Mouse (Mus musculus): Measurements from ENCODE around the gene Dennd1c. TPM values are rescaled to one million over a fixed set of nuclear protein-coding genes. Genes with fewer than 3 reads are reported as not detected.

Gene Dennd1c
- polyA plus RNA-seq, 1 experiment = not detected

DNA sequence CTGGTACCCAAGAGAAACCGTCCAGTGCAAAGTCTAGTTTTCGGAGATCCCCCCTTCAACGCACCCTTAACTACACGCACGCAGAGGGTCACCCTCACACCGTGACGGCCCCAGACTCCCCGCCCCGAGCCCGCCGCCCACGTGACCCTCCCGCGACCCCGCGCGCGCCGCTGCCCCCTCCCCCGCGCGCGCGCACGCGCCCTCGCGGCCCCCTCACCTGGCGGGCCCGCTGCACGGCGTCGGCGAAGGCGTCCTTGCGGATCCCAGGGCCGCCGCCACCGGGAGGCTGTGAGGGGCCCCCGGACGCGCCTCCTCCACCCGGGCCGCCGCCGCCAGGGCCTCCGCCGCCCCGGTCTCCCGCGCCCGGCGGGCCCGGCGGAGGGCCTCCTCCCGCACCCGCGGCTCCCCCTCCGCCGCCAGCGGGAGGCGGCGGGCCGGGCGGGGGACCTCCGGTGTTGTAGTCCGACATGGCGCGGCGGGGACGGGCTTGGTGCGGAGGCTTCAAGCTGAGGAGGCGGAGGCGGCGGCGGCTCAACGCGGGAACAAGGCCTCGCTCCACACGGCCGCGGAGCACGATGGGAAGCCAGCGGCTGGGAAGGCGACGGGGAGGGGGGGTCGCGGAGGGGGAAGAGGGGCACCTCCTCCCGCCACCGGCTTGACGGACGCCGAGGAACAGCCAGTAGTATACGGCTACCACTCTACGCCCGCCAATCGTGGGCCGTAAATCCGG, 47.2 kb downstream of the Dennd1c start, which contains the start of gene Khsrp:
Gene Khsrp (minus strand): TSS at position 592 of the 730 bp plus-strand sequence.
- H3K79me3 ChIP-seq (ENCODE audit: low read depth) = peaks cover 39% of the 10 kb centered on the region
- H3K36me3 ChIP-seq (ENCODE audit: control insufficient read depth, insufficient read depth) = peaks cover 23% of the 10 kb centered on the region
- peaks cover 52% of the 10 kb centered on the region for H3K79me2 ChIP-seq (ENCODE audit: control insufficient read depth, insufficient read depth)
- peak within 1 kb of the TSS; percentile 93 for H3ac ChIP-seq (ENCODE audit: control insufficient read depth, insufficient read length, low read depth)
- peak within 1 kb of the TSS; percentile 93 for H3K4me3 ChIP-seq (ENCODE audit: insufficient read depth, poor library complexity, severe bottlenecking)
- H3K27me3 ChIP-seq (ENCODE audit: control insufficient read depth, insufficient read depth, insufficient read length) = no peaks in the 10 kb centered on the region
- TF ChIP-seq MAX (IDR thresholded peaks at IDR 0.05) = no peak
- peak; percentile 64 for TF ChIP-seq USF1 (IDR thresholded peaks at IDR 0.05; ENCODE audit: low read depth)

DNA sequence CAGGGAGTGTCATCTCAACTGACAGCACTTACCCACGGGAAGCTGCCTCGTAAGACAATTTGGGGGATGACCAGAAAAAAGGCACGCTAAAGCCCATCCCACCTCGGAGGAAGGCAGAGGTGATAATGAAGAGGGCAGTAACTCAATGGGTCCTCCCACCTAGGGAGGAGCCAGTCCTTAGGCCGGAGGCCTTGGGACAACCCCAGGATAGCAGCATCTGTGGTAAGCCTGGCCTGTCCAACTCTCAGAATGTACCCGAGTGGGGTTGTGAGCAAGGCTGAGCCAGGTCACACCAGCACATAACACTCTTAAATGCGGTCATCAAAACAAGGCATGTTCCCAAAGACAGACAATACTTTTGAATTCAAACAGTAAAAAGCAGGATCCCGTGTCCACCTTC, 48.6 kb downstream of the Dennd1c start:
- peaks cover 62% of the 10 kb centered on the region for H3K79me2 ChIP-seq (ENCODE audit: control insufficient read depth, insufficient read depth)
- peak overlapping the region; percentile 93 for H3K4me3 ChIP-seq (ENCODE audit: insufficient read depth, poor library complexity, severe bottlenecking)
- TF ChIP-seq FOSL1 (IDR thresholded peaks at IDR 0.05; ENCODE audit: insufficient read depth, low read length, poor library complexity, severe bottlenecking) = no peak
- TF ChIP-seq CEBPB (IDR thresholded peaks at IDR 0.05; ENCODE audit: low read depth) = no peak
- TF ChIP-seq MYOG (IDR thresholded peaks at IDR 0.05; ENCODE audit: control insufficient read depth, extremely low read depth, insufficient read length) = no peak
- TF ChIP-seq MAX (IDR thresholded peaks at IDR 0.05) = no peak
- TF ChIP-seq USF1 (IDR thresholded peaks at IDR 0.05; ENCODE audit: low read depth) = no peak
- TF ChIP-seq MYOD1 (IDR thresholded peaks at IDR 0.05; ENCODE audit: control insufficient read depth, insufficient read length, low read depth) = no peak
- no peak for TF ChIP-seq CTCF (IDR thresholded peaks at IDR 0.05; ENCODE audit: control insufficient read depth, insufficient read depth, insufficient read length)
- H3ac ChIP-seq (ENCODE audit: control insufficient read depth, insufficient read length, low read depth) = peak overlapping the region; percentile 93
- H3K79me3 ChIP-seq (ENCODE audit: low read depth) = peaks cover 39% of the 10 kb centered on the region
- peaks cover 37% of the 10 kb centered on the region for H3K36me3 ChIP-seq (ENCODE audit: control insufficient read depth, insufficient read depth)
- H3K27me3 ChIP-seq (ENCODE audit: control insufficient read depth, insufficient read depth, insufficient read length) = no peaks in the 10 kb centered on the region

DNA sequence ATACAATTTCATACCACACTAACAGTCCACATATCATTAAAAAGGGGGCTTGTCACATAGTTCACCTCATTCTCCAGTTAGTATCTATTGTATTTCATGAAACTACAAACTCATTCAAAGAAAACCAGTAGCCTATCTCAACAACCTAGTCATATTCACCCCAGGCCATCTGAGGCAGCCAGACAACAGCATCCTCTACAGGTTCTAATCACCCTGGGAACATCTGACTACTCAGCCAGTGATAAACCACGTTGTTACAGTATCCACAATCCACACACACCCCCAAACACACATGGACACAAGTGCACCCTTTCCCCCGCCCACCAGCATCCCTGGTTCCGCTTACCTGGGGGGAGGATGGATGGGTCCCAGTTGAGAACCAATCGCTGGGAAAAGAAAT, 50.8 kb downstream of the Dennd1c start:
- Histone ChIP-seq H3K36me3 (ENCODE audit: control insufficient read depth, insufficient read depth) (peaks cover 54% of the 10 kb centered on the region), H3ac (ENCODE audit: control insufficient read depth, insufficient read length, low read depth) (no peak overlapping the region), H3K27me3 (ENCODE audit: control insufficient read depth, insufficient read depth, insufficient read length) (no peaks in the 10 kb centered on the region), H3K4me3 (ENCODE audit: insufficient read depth, poor library complexity, severe bottlenecking) (no peak overlapping the region), H3K79me2 (ENCODE audit: control insufficient read depth, insufficient read depth) (peaks cover 62% of the 10 kb centered on the region), H3K79me3 (ENCODE audit: low read depth) (peaks cover 39% of the 10 kb centered on the region)
- TF ChIP-seq MAX (IDR thresholded peaks at IDR 0.05) (no peak), MYOG (IDR thresholded peaks at IDR 0.05; ENCODE audit: control insufficient read depth, extremely low read depth, insufficient read length) (no peak)

DNA sequence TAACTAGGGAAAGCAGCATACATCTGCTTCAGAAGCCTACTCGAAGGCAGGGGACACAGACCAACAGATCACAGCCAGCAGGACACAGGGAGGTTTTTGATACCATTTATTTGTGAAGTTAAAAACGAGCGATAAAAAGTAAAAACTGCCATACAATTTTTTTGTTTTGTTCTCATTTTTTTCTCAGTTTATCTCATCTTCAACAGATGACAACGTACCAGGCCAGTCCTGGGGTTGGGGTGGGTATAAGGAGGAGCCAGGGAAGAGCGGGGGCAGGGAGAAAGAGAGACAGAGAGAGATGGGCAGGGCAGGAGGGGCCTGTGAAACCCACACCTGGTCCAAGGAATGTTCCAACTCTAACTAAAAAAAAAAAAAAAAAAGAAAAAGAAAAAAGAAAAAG, 57.4 kb downstream of the Dennd1c start:
- Histone ChIP-seq H3K79me2 (ENCODE audit: control insufficient read depth, insufficient read depth) (peaks cover 8% of the 10 kb centered on the region), H3ac (ENCODE audit: control insufficient read depth, insufficient read length, low read depth) (no peak overlapping the region), H3K36me3 (ENCODE audit: control insufficient read depth, insufficient read depth) (peaks cover 58% of the 10 kb centered on the region), H3K79me3 (ENCODE audit: low read depth) (no peaks in the 10 kb centered on the region), H3K27me3 (ENCODE audit: control insufficient read depth, insufficient read depth, insufficient read length) (no peaks in the 10 kb centered on the region), H3K4me3 (ENCODE audit: insufficient read depth, poor library complexity, severe bottlenecking) (no peak overlapping the region)
- TF ChIP-seq MYOG (IDR thresholded peaks at IDR 0.05; ENCODE audit: control insufficient read depth, extremely low read depth, insufficient read length) (no peak), MYOD1 (IDR thresholded peaks at IDR 0.05; ENCODE audit: control insufficient read depth, insufficient read length, low read depth) (no peak), MAX (IDR thresholded peaks at IDR 0.05) (no peak), CEBPB (IDR thresholded peaks at IDR 0.05; ENCODE audit: low read depth) (no peak), USF1 (IDR thresholded peaks at IDR 0.05; ENCODE audit: low read depth) (no peak), FOSL1 (IDR thresholded peaks at IDR 0.05; ENCODE audit: insufficient read depth, low read length, poor library complexity, severe bottlenecking) (no peak), CTCF (IDR thresholded peaks at IDR 0.05; ENCODE audit: control insufficient read depth, insufficient read depth, insufficient read length) (no peak)

DNA sequence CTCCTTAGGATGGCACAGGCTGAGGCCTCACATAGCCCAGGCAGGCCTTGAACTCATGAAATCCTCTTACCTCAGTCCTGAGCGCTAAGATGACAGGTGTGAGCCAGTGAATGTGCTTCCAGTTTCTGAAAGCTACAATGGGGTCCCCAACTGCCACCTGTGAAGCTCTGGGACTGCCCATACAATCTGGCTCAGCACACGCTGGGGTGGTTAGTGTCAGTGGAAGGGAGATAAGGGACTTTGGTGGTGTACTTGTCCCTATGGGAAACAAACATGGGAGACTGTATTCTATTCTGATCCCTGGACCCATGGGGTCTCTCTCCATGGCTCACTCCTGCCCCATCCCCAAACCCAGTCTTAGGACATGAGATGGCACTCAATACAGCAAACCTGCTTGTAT, 58.6 kb downstream of the Dennd1c start:
- H3ac ChIP-seq (ENCODE audit: control insufficient read depth, insufficient read length, low read depth) = no peak overlapping the region
- peaks cover 46% of the 10 kb centered on the region for H3K36me3 ChIP-seq (ENCODE audit: control insufficient read depth, insufficient read depth)
- no peaks in the 10 kb centered on the region for H3K27me3 ChIP-seq (ENCODE audit: control insufficient read depth, insufficient read depth, insufficient read length)
- H3K79me2 ChIP-seq (ENCODE audit: control insufficient read depth, insufficient read depth) = no peaks in the 10 kb centered on the region
- H3K4me3 ChIP-seq (ENCODE audit: insufficient read depth, poor library complexity, severe bottlenecking) = no peak overlapping the region
- H3K79me3 ChIP-seq (ENCODE audit: low read depth) = no peaks in the 10 kb centered on the region
- TF ChIP-seq MYOD1 (IDR thresholded peaks at IDR 0.05; ENCODE audit: control insufficient read depth, insufficient read length, low read depth) = no peak
- TF ChIP-seq MAX (IDR thresholded peaks at IDR 0.05) = no peak
- TF ChIP-seq FOSL1 (IDR thresholded peaks at IDR 0.05; ENCODE audit: insufficient read depth, low read length, poor library complexity, severe bottlenecking) = no peak
- TF ChIP-seq CEBPB (IDR thresholded peaks at IDR 0.05; ENCODE audit: low read depth) = no peak
- TF ChIP-seq CTCF (IDR thresholded peaks at IDR 0.05; ENCODE audit: control insufficient read depth, insufficient read depth, insufficient read length) = no peak
- no peak for TF ChIP-seq USF1 (IDR thresholded peaks at IDR 0.05; ENCODE audit: low read depth)
- no peak for TF ChIP-seq MYOG (IDR thresholded peaks at IDR 0.05; ENCODE audit: control insufficient read depth, extremely low read depth, insufficient read length)

Other genes with a start within 250 kb of the Dennd1c start
- gene Rfx2, start 247.5 kb downstream of the Dennd1c start, polyA plus RNA-seq (2012; fragmentation: generic; extraction: Trizol) = 2.6 TPM
- not detected for gene Acsbg2, start 204.1 kb downstream of the Dennd1c start, polyA plus RNA-seq (2012; fragmentation: generic; extraction: Trizol)
- gene 1700061G19Rik, start 203.0 kb downstream of the Dennd1c start, polyA plus RNA-seq (2012; fragmentation: generic; extraction: Trizol) = 0.02 TPM
- gene Mllt1, start 143.1 kb downstream of the Dennd1c start, polyA plus RNA-seq (2012; fragmentation: generic; extraction: Trizol) = 38.9 TPM
- not detected for gene Acer1, start 96.4 kb downstream of the Dennd1c start, polyA plus RNA-seq (2012; fragmentation: generic; extraction: Trizol)
- 153 TPM for gene Clpp, start 88.2 kb downstream of the Dennd1c start, polyA plus RNA-seq (2012; fragmentation: generic; extraction: Trizol)
- gene Alkbh7, start 81.2 kb downstream of the Dennd1c start, polyA plus RNA-seq (2012; fragmentation: generic; extraction: Trizol) = 24.1 TPM
- gene Pspn, start 78.5 kb downstream of the Dennd1c start, polyA plus RNA-seq (2012; fragmentation: generic; extraction: Trizol) = 0.63 TPM
- 76.8 TPM for gene Gtf2f1, start 67.2 kb downstream of the Dennd1c start, polyA plus RNA-seq (2012; fragmentation: generic; extraction: Trizol)
- gene Gm17949, start 67.0 kb downstream of the Dennd1c start, polyA plus RNA-seq (2012; fragmentation: generic; extraction: Trizol) = not detected
- 68.5 TPM for gene Khsrp, start 47.0 kb downstream of the Dennd1c start, polyA plus RNA-seq (2012; fragmentation: generic; extraction: Trizol)
- not detected for gene Slc25a41, start 36.9 kb downstream of the Dennd1c start, polyA plus RNA-seq (2012; fragmentation: generic; extraction: Trizol)
- gene Crb3, start 19.4 kb downstream of the Dennd1c start, polyA plus RNA-seq (2012; fragmentation: generic; extraction: Trizol) = not detected
- gene Slc25a23, start 18.7 kb downstream of the Dennd1c start, polyA plus RNA-seq (2012; fragmentation: generic; extraction: Trizol) = 0.89 TPM
- gene Tubb4a, start 9.3 kb upstream of the Dennd1c start, polyA plus RNA-seq (2012; fragmentation: generic; extraction: Trizol) = 0.18 TPM
- gene Tnfsf9, start 26.8 kb upstream of the Dennd1c start, polyA plus RNA-seq (2012; fragmentation: generic; extraction: Trizol) = 11.8 TPM
- not detected for gene Cd70, start 71.3 kb upstream of the Dennd1c start, polyA plus RNA-seq (2012; fragmentation: generic; extraction: Trizol)
- gene Tnfsf14, start 115.7 kb upstream of the Dennd1c start, polyA plus RNA-seq (2012; fragmentation: generic; extraction: Trizol) = not detected
- 0.01 TPM for gene C3, start 149.6 kb upstream of the Dennd1c start, polyA plus RNA-seq (2012; fragmentation: generic; extraction: Trizol)
- gene Gpr108, start 169.9 kb upstream of the Dennd1c start, polyA plus RNA-seq (2012; fragmentation: generic; extraction: Trizol) = 24.7 TPM
- gene Trip10, start 170.9 kb upstream of the Dennd1c start, polyA plus RNA-seq (2012; fragmentation: generic; extraction: Trizol) = 45.7 TPM
- not detected for gene Vav1, start 200.6 kb upstream of the Dennd1c start, polyA plus RNA-seq (2012; fragmentation: generic; extraction: Trizol)

All from C2C12 (cell line).